Comparison of ENCODE assay signal across 1 mouse cellular context in genomic region chr7:65354908-65355307, GRCm38 (mm10).
TF ChIP-seq lines count a peak whose summit lies in the region.

No protein-coding gene starts in this region.

TF ChIP-seq in MEL, 35 proteins besides CTCF, POLR2A, EP300 and RAD21 (continued from another document):
- TF ChIP-seq SMC3 (IDR thresholded peaks at IDR 0.05; ENCODE audit: low read depth, low read length) (no peak), MYC (IDR thresholded peaks at IDR 0.05; ENCODE audit: low read depth, low read length) (no peak), MXI1 (IDR thresholded peaks at IDR 0.05; ENCODE audit: low read depth, low read length) (no peak), ZKSCAN1 (IDR thresholded peaks at IDR 0.05; ENCODE audit: low read depth, low read length) (no peak), JUND (IDR thresholded peaks at IDR 0.05; ENCODE audit: low read depth, low read length) (no peak), HCFC1 (IDR thresholded peaks at IDR 0.05; ENCODE audit: low read depth, low read length) (no peak), TCF12 (IDR thresholded peaks at IDR 0.05; ENCODE audit: low read depth, low read length) (0 out of 2 replicates have a peak, but pooled peaks have one; percentile 25), UBTF (IDR thresholded peaks at IDR 0.05; ENCODE audit: borderline replicate concordance, insufficient read depth, low read depth, low read length) (no peak), USF2 (IDR thresholded peaks at IDR 0.05; ENCODE audit: borderline replicate concordance in 1 of 2, insufficient read depth in 1 of 2, low read depth in 1 of 2, low read length in 2 of 2) (no peak), MAZ (IDR thresholded peaks at IDR 0.05; ENCODE audit: low read depth, low read length) (no peak), CHD1 (IDR thresholded peaks at IDR 0.05; ENCODE audit: low read depth, low read length) (no peak), MAX (IDR thresholded peaks at IDR 0.05; ENCODE audit: low read length) (no peak), POLR2AphosphoS2 (IDR thresholded peaks at IDR 0.05; ENCODE audit: low read length) (no peak), MEF2A (IDR thresholded peaks at IDR 0.05; ENCODE audit: extremely low read depth, insufficient replicate concordance, low read depth, low read length, poor library complexity, severe bottlenecking) (no peak), GATA1 (IDR thresholded peaks at IDR 0.05; ENCODE audit: low read depth, low read length) (peak; percentile 67; the same call in 1 of the 2 replicates), RCOR1 (IDR thresholded peaks at IDR 0.05; ENCODE audit: low read depth, low read length) (peak; percentile 49; the same call in 1 of the 2 replicates), USF1 (IDR thresholded peaks at IDR 0.05; ENCODE audit: low read depth, low read length) (no peak), NELFE (IDR thresholded peaks at IDR 0.05; ENCODE audit: low read depth, low read length) (no peak), TBP (IDR thresholded peaks at IDR 0.05; ENCODE audit: low read depth, low read length) (no peak), ZNF384 (IDR thresholded peaks at IDR 0.05; ENCODE audit: low read depth, low read length) (no peak)
